Mouse (Mus musculus) kidney, embryonic 16.5 days (tissue): ENCODE data around the gene Nek4. TPM values are rescaled to one million over a fixed set of nuclear protein-coding genes. Genes with fewer than 3 reads are reported as not detected.

Experiments
- ATAC-seq: fragments of 200-750 bp; cut with Nextera tagmentation; 2 replicates; pipeline ENCODE4 v1.8.0; 2017; ENCODE audit warnings: moderate TSS enrichment; ENCODE audit not compliant: low FRiP score, low TSS enrichment
- H3K27ac ChIP-seq: fragments of 300-500 bp; sonication (generic); 2 replicates; pipeline ENCODE4 v1.5.1; 2014; ENCODE audit warnings: low read length
- H3K27me3 ChIP-seq: fragments of 300-500 bp; sonication (generic); 2 replicates; pipeline ENCODE4 v1.6.1; 2014; ENCODE audit warnings: low read length, control low read depth, mixed read lengths; ENCODE audit not compliant: insufficient read depth
- H3K36me3 ChIP-seq: fragments of 300-500 bp; sonication (generic); 2 replicates; pipeline ENCODE4 v1.6.1; 2014; ENCODE audit warnings: low read length, control low read depth, mixed read lengths; ENCODE audit not compliant: insufficient read depth
- H3K4me1 ChIP-seq: fragments of 300-500 bp; sonication (generic); 2 replicates; pipeline ENCODE4 v1.6.1; 2014; ENCODE audit warnings: low read length, control low read depth, mixed read lengths; ENCODE audit not compliant: insufficient read depth
- H3K4me2 ChIP-seq: fragments of 300-500 bp; sonication (generic); replicated peaks from 2 replicates; pipeline ENCODE4 v1.6.1; 2014; ENCODE audit warnings: low read depth, low read length
- H3K4me3 ChIP-seq: fragments of 300-500 bp; sonication (generic); 2 replicates; pipeline ENCODE4 v1.5.1; 2014; ENCODE audit warnings: mild to moderate bottlenecking, low read length
- H3K9ac ChIP-seq: fragments of 300-500 bp; sonication (generic); replicated peaks from 2 replicates; pipeline ENCODE4 v1.6.1; 2014; ENCODE audit warnings: low read length
- H3K9me3 ChIP-seq: fragments of 300-500 bp; sonication (generic); 2 replicates; pipeline ENCODE4 v1.6.1; 2016; ENCODE audit warnings: low read length, control low read depth
- WGBS: fragments of 180-500 bp; shearing (Covaris S2); extraction: QIAGEN DNeasy Blood & Tissue Kit; methylation state at CpG from one replicate; pipeline ENCODE4 v1.1.7; 2014; 5-methylcytosine and 5-hydroxymethylcytosine counted together
- polyA plus RNA-seq: library from polyadenylated mRNA; unstranded; fragments of >200 nt; fragmentation: Nextera tagmentation; extraction: Ambion mirVana; gene quantifications from 2 replicates; pipeline ENCODE4 v1.2.1, GENCODE M21; 2015

Gene Nek4
- polyA plus RNA-seq, 1 experiment from 2014 or later: 15.0 TPM

GRCm38 (mm10) chr14:30922053-30922670 lies 29.0 kb upstream of the Nek4 start:
- Histone ChIP-seq H3K36me3 (no peaks in the 10 kb centered on the region), H3K9ac (no peak overlapping the region), H3K27me3 (no peaks in the 10 kb centered on the region), H3K9me3 (no peaks in the 10 kb centered on the region), H3K4me2 (no peak overlapping the region), H3K4me3 (no peak overlapping the region), H3K4me1 (no peaks in the 10 kb centered on the region), H3K27ac (no peak overlapping the region)
- no peak for ATAC-seq
- 70% methylated on average over 8 of the region's 8 CpGs for WGBS

- no peaks in the 10 kb centered on the region for H3K9me3 ChIP-seq
- ATAC-seq: no peak
- H3K27ac ChIP-seq: no peak within 1 kb of the TSS
- 57% methylated on average over 6 of the region's 6 CpGs for WGBS
- H3K27me3 ChIP-seq: no peaks in the 10 kb centered on the region
- H3K4me1 ChIP-seq: no peaks in the 10 kb centered on the region
- H3K9ac ChIP-seq: no peak within 1 kb of the TSS
- H3K4me2 ChIP-seq: no peak within 1 kb of the TSS
- H3K4me3 ChIP-seq: no peak within 1 kb of the TSS
- H3K36me3 ChIP-seq: no peaks in the 10 kb centered on the region
Observed at GRCm38 (mm10) chr14:30923375-30924105, 27.6 kb upstream of the Nek4 start, which contains the start of gene Itih3. Itih3 (minus strand) TSS chr14:30923760.

- H3K4me1 ChIP-seq: no peaks in the 10 kb centered on the region
- H3K9me3 ChIP-seq: no peaks in the 10 kb centered on the region
- H3K4me3 ChIP-seq: no peak overlapping the region
- no peak overlapping the region for H3K9ac ChIP-seq
- H3K27me3 ChIP-seq: no peaks in the 10 kb centered on the region
- no peak overlapping the region for H3K4me2 ChIP-seq
- no peaks in the 10 kb centered on the region for H3K36me3 ChIP-seq
- WGBS: 85% methylated on average over 3 of the region's 3 CpGs
- no peak for ATAC-seq
- no peak overlapping the region for H3K27ac ChIP-seq
Observed at GRCm38 (mm10) chr14:30925492-30925891, 25.7 kb upstream of the Nek4 start.

GRCm38 (mm10) chr14:30930386-30930785 lies 20.8 kb upstream of the Nek4 start:
- Histone ChIP-seq H3K9me3 (no peaks in the 10 kb centered on the region), H3K27me3 (no peaks in the 10 kb centered on the region), H3K4me3 (no peak overlapping the region), H3K36me3 (no peaks in the 10 kb centered on the region), H3K9ac (no peak overlapping the region), H3K27ac (no peak overlapping the region), H3K4me2 (no peak overlapping the region), H3K4me1 (no peaks in the 10 kb centered on the region)
- 93% methylated on average over 4 of the region's 4 CpGs for WGBS
- ATAC-seq: no peak

- Histone ChIP-seq H3K36me3 (no peaks in the 10 kb centered on the region), H3K4me2 (no peak overlapping the region), H3K9me3 (no peaks in the 10 kb centered on the region), H3K9ac (no peak overlapping the region), H3K27me3 (no peaks in the 10 kb centered on the region), H3K4me3 (no peak overlapping the region), H3K27ac (no peak overlapping the region), H3K4me1 (no peaks in the 10 kb centered on the region)
- WGBS: 85% methylated on average over 9 of the region's 9 CpGs
- ATAC-seq: no peak
Observed at GRCm38 (mm10) chr14:30933351-30933750, 17.8 kb upstream of the Nek4 start.

GRCm38 (mm10) chr14:30942254-30942653 lies 8.9 kb upstream of the Nek4 start:
- no peaks in the 10 kb centered on the region for H3K4me1 ChIP-seq
- H3K36me3 ChIP-seq: no peaks in the 10 kb centered on the region
- H3K4me2 ChIP-seq: no peak overlapping the region
- no peaks in the 10 kb centered on the region for H3K9me3 ChIP-seq
- H3K4me3 ChIP-seq: no peak overlapping the region
- no peaks in the 10 kb centered on the region for H3K27me3 ChIP-seq
- 93% methylated on average over 4 of the region's 4 CpGs for WGBS
- no peak for ATAC-seq
- H3K27ac ChIP-seq: no peak overlapping the region
- no peak overlapping the region for H3K9ac ChIP-seq

GRCm38 (mm10) chr14:30943038-30943437 lies 8.1 kb upstream of the Nek4 start, which contains the start of gene Itih1:
Itih1 (minus strand) TSS chr14:30943289.
- H3K4me3 ChIP-seq: no peak within 1 kb of the TSS
- no peaks in the 10 kb centered on the region for H3K9me3 ChIP-seq
- no peaks in the 10 kb centered on the region for H3K4me1 ChIP-seq
- H3K4me2 ChIP-seq: no peak within 1 kb of the TSS
- peak; percentile 27; the same call in 1 of the 2 replicates for ATAC-seq
- 0 out of 2 replicates have a peak within 1 kb of the TSS, but pooled peaks have one; percentile 27 for H3K9ac ChIP-seq
- no peaks in the 10 kb centered on the region for H3K27me3 ChIP-seq
- WGBS: 73% methylated on average over 7 of the region's 7 CpGs
- no peak within 1 kb of the TSS for H3K27ac ChIP-seq
- no peaks in the 10 kb centered on the region for H3K36me3 ChIP-seq

- Histone ChIP-seq H3K27me3 (no peaks in the 10 kb centered on the region), H3K4me1 (no peaks in the 10 kb centered on the region), H3K27ac (no peak overlapping the region), H3K4me3 (no peak overlapping the region), H3K9me3 (no peaks in the 10 kb centered on the region), H3K4me2 (no peak overlapping the region), H3K9ac (0 out of 2 replicates have a peak overlapping the region, but pooled peaks have one; percentile 24), H3K36me3 (no peaks in the 10 kb centered on the region)
- 68% methylated on average over 11 of the region's 11 CpGs for WGBS
- ATAC-seq: no peak
Observed at GRCm38 (mm10) chr14:30943860-30944674, 7.1 kb upstream of the Nek4 start.

- no peaks in the 10 kb centered on the region for H3K27me3 ChIP-seq
- H3K27ac ChIP-seq: no peak overlapping the region
- H3K4me1 ChIP-seq: no peaks in the 10 kb centered on the region
- no peaks in the 10 kb centered on the region for H3K36me3 ChIP-seq
- WGBS: 82% methylated on average over 2 of the region's 2 CpGs
- H3K4me3 ChIP-seq: no peak overlapping the region
- no peaks in the 10 kb centered on the region for H3K9me3 ChIP-seq
- no peak overlapping the region for H3K4me2 ChIP-seq
- ATAC-seq: no peak
- no peak overlapping the region for H3K9ac ChIP-seq
Observed at GRCm38 (mm10) chr14:30944745-30945144, 6.4 kb upstream of the Nek4 start.
